Mouse (Mus musculus) thymus, adult 2 months (tissue): Measurements from ENCODE around the gene Cul4a.

Experiments used
- CTCF ChIP-seq: fragments of 200-500 bp; IDR thresholded peaks from 2 replicates; pipeline ENCODE4 v1.5.1; 2012; ENCODE audit warnings: mild to moderate bottlenecking, control low read depth, low read length, moderate library complexity, borderline replicate concordance; ENCODE audit not compliant: control insufficient read depth, poor library complexity, insufficient read depth; ENCODE audit errors: extremely low read depth
- POLR2A ChIP-seq: fragments of 200-500 bp; IDR thresholded peaks from 2 replicates; pipeline ENCODE4 v1.6.1; 2012; ENCODE audit warnings: mild to moderate bottlenecking, low read length, control low read depth, moderate library complexity; ENCODE audit not compliant: control insufficient read depth, poor library complexity, insufficient read depth; ENCODE audit errors: extremely low read depth

- TF ChIP-seq CTCF = no peak
- TF ChIP-seq POLR2A = no peak
These were observed 6.5 kb downstream of the Cul4a start for GRCm38 (mm10) chr8:13111917-13112316.
